Mouse (Mus musculus): ENCODE results near the gene Plekhh3.

Gene Plekhh3

DNA sequence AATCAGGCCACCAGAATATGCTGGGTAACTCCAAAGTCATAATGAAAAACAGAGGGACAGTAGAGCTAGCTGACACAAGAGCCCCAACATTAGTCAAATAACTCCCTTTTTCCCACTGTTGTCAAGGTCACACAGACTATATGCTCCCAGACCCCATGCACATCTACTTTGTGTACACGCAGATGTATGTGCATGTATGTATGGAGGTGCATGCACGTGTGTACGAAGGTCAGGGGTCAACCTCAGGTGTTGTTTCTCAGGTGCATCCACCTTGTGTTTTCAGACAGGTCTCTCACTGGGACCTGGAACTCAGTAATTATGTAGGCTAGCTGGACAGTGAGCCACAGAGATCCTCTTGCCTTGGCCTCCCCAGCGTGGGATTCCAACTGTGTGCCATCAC lies 14.3 kb upstream of the Plekhh3 start:
- no peak for DNase-seq

DNA sequence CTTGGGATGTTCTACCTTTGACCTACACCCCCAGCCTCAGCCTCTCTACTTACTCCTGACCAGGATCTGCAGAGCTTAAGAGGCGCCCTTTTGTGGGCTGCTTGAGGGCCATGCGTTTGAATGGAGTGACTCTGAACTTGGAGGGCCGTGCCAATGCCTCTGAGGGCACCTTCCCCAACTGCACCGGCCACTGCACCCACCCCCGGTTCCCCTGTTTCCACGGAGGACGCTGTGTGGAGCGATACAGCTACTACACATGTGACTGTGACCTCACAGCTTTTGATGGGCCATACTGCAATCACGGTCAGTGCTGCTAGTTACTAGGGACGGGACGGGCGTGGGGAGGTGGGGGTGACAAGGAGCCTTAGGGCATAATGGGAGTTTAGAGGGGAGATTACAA lies 13.8 kb upstream of the Plekhh3 start:
- DNase-seq = no peak

DNA sequence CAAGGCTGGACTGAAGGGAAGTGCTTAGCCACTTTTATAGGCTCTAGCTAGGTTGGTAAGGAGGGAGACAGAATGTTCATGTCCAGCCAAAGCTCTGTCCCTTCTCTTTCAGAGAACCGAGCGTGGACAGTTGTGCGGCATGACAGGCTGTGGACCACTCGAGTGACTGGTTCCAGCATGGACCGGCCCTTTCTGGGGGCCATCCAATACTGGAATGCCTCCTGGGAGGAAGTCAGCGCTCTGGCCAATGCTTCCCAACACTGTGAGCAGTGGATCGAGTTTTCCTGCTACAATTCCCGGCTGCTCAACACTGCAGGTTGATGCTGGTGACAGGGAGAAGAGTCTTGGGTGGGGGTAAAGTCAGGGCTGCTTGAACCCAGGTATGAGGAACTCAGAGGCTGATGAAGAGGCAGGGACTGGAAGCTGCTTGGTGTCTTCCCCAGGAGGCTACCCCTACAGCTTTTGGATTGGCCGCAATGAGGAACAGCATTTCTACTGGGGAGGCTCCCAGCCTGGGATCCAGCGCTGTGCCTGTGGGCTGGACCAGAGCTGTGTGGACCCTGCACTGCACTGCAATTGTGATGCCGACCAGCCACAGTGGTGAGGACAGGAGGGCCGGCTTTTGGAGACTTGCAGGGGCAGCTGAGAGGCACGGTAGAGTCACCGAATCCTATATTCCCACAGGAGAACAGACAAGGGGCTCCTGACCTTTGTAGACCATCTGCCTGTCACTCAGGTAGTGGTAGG lies 11.8 kb upstream of the Plekhh3 start:
- DNase-seq = no peak

- DNase-seq = no peak
These were observed 10.8 kb upstream of the Plekhh3 start for GRCm38 (mm10) chr11:101181961-101182360.

DNA sequence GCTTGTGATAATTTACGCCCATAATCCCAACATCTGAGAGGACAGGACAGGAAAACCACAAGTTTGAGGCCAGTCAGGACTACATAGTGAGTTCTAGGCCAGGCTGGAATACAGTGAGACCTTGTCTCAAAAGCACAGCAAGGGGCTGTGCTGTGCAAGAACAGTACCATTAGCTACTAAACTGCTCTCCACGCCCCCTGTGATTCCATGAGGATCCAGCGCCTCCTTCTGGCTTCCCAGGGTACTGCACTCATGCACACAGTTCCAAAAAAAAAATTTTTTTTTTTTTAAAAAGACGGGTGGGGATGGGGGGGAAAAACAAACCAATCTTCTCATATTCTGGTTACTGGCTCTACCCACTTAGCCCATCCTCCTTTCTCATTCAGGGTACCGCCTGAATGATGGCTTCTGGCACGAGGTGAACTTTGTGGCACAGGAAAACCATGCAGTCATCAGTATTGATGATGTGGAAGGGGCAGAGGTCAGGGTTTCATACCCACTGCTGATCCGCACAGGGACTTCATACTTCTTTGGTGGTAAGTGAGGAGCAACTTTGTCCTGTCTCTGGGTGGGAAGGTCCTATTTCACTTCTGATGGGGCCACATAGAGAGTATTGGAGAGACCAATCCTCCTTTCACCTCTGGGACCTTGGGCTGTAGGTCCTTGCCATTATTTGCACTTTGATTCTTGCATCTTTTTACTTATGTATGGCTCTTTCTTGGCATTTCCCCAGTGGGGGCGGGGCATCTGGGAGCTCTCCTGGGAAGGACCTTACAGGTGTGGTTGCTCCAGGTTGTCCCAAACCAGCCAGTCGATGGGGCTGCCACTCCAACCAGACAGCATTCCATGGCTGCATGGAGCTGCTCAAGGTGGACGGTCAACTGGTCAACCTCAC lies 9.9 kb upstream of the Plekhh3 start:
- DNase-seq = no peak

- no peak for DNase-seq
These were observed 9.1 kb upstream of the Plekhh3 start for GRCm38 (mm10) chr11:101180261-101180660.

DNA sequence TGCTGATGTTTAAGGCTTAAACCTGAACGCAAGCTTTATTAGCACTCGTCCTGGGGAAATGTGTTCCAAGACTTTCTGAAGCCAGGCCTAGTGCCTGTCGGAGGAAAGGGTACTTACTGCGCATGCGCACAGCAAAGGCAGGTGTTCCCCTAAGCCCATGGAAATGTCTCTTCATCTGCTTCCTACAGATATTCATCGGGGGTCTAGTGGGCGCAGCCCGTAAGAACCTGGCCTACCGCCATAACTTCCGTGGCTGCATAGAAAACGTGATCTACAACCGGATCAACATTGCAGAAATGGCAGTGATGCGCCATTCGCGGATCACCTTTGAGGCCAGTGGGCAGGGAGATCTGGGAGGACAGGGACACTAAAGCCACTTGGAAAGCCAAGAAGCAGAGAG lies 8.2 kb upstream of the Plekhh3 start:
- no peak for DNase-seq

GRCm38 (mm10) chr11:101178061-101179058 lies 7.2 kb upstream of the Plekhh3 start:
- no peak for DNase-seq

DNA sequence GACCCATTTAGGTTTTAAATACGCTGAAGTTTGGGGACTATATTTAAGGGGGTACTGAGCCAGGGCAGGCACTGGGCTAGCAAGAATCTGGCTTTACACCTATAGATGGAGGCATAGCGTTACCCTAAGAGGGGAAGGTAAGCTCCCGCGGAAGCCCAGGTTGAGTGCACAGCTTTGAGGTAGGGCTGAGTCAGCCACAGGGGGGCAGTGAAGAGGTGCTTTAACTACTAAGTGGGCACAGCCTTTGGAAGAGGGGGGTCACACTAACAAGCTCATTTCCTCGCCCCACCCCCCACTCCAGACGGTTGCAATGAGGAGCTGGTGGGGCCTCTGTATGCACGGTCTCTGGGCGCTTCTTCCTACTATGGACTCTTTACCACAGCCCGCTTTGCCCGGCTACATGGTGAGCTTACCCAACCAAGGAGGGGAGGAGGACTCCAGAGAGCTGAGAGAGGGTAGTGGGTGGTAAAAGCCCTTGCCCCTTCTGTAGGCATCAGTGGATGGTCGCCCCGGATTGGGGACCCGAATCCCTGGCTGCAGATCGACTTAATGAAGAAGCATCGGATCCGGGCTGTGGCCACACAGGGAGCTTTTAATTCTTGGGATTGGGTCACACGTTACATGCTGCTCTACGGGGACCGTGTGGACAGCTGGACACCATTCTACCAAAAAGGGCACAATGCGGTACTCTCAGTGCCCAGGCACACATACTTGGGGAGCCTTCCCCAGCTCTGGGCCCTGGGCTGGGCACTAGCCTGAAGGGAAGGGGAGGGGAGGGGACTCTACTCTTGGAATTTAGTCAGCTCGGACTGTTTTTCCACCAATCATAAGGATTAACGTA lies 6.0 kb upstream of the Plekhh3 start:
- DNase-seq = peak; percentile 74

GRCm38 (mm10) chr11:101176117-101176691 lies 5.1 kb upstream of the Plekhh3 start:
- DNase-seq = peak; percentile 65

DNA sequence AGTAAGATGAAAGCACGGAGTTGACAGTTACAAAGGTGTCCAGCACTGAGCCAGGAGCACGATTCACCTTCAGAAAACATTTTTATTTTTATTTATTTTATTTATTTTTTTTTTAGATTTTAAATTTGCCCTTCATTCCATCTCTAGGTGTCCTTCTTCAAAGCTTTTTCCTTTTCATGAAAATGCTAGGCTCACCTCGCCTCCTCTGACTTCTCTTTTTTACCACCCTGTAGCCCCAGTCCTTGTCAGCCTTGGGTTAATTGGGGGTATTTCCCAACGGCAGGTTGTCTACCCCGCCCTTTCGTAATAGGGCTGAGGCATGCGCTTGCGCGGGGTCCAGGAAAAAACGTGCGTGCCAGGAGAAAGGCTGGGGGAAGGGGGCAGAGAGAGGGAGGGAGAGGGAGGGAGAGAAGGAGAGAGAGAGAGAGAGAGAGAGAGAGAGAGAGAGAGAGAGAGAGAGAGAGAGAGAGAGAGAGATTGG lies 4.5 kb upstream of the Plekhh3 start:
- peak; percentile 46 for DNase-seq

- no peak for DNase-seq
These were observed 3.9 kb upstream of the Plekhh3 start, which contains the start of gene Ccr10 for GRCm38 (mm10) chr11:101174851-101175628. Gene Ccr10 (minus strand): TSS chr11:101175443.

DNA sequence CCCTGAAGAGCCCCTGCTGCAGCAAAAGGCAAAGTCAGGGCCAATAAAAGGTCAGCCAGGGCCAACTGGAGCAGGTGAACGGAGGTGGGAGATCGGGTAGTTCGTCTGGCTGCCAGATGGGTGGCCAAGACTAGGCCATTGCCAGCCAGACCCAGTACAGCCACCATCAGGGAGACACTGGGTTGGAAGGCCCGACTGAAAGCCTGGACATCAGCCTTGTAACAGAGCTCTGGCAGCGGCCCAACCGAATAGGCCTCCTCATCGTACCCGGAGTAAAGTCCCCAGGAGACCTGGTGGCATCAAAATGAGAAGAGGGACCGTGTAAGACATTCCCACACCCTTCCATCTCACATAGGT lies 3.2 kb upstream of the Plekhh3 start:
- no peak for DNase-seq

DNA sequence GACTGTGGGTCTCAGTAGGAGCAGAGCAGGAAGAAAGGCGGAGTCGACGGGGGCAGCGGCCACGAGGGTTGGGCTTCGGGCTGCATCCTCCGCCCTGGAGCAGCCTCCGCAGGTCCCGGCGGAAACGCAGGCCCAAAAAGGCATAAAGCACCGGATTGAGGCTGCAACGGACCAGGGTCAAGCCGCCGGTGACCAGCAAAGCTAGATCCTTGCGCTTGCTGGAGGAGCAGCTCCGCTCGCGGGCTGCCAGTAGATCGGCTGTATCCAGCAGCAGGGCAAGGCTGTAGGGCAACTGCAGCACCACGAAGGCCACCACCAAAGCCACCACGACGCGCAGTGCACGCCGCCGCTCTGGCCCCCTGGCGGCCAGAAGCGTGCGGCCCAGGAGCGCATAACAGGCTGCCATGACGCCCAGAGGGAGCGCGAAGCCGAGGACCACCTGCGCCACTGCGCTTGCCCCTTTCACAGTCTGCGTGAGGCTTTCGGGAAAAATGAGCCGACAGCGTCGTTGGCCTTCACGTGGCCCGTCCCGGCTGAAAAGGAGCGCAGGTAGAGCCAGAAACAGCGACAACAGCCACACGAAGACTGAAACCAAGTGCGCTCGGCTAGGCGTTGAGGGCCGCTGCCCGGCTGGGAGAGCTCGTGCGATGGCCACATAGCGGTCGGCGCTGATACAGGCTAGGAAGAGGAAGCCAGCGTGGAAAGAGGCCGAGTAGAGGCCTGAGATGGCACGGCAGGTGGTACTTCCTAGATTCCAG lies 2.7 kb upstream of the Plekhh3 start:
- DNase-seq = peak; percentile 67

DNA sequence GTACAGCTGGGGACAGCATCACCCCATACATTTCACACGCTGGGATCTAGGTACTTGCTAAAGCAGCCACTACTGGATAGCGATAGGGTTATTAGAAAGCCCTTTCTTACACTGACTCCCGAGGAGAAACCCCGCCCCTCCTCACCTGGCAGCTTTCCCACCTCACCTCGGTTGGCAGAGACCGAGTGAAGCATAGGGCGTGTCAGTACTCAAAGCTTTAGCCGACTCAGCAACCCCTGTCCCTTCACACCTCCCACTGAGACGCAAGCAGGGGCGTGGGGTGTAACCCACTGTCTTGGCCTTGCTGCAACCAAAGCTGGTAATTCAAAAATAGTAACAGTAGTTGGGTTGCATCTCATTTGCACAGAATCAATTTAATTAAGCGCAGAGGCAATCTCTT lies 2.0 kb upstream of the Plekhh3 start:
- no peak for DNase-seq

DNA sequence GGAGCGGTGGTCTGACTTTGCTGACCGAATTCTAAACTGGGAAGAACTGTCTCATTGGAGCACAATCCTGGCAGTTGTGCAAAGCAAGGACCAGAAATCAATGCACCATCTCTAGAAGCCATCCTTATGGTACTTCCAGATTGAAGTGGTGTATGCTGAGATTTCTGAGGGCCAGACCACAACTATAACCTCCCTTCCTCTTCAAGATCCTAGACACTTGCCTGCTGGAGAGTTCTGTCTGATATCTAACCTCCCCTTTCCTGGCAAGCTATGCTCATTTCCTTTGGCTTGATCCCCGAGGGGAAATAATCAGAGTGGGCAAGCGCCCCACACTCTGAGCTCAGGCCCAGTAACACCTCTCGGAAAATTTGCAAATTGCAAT lies 1.3 kb upstream of the Plekhh3 start:
- DNase-seq = no peak

- peak; percentile 76 for DNase-seq
These were observed 726 bp upstream of the Plekhh3 start for GRCm38 (mm10) chr11:101171721-101172433.

- DNase-seq = peak; percentile 47
These were observed 769 bp downstream of the Plekhh3 start, which contains the start of gene Cntnap1 for GRCm38 (mm10) chr11:101170354-101170810. Gene Cntnap1 (plus strand): TSS chr11:101170523.

Measured in right cerebral cortex, postnatal 25 days (tissue).